Mouse (Mus musculus) CH12.LX (cell line): ENCODE results near the gene Arsb. TPM values are rescaled to one million over a fixed set of nuclear protein-coding genes. Genes with fewer than 3 reads are reported as not detected.

Experiments used
- DNase-seq: peaks from one replicate; pipeline ENCODE4 v3.0.0-alpha.2; 2013; ENCODE audit errors: extremely low read depth
- H3K27ac ChIP-seq: 2 replicates; pipeline ENCODE4 v1.5.1; 2012; ENCODE audit warnings: low read depth, mild to moderate bottlenecking, control low read depth, moderate library complexity; ENCODE audit not compliant: insufficient read depth
- H3K27me3 ChIP-seq: replicated peaks from 2 replicates; pipeline ENCODE3; 2012; ENCODE audit warnings: inconsistent platforms
- H3K36me3 ChIP-seq, 2 experiments: replicated peaks in 1 of 2; 2 replicates each; pipeline versions ENCODE3 to v1.6.1; 2012; ENCODE audit warnings: inconsistent platforms in 1 of 2, low read length in 1 of 2, mild to moderate bottlenecking in 1 of 2, mixed read lengths in 1 of 2, moderate library complexity in 1 of 2; ENCODE audit not compliant: control insufficient read depth in 1 of 2, insufficient read depth in 1 of 2
- H3K4me1 ChIP-seq, 2 experiments: 2 replicates each; pipeline ENCODE4 v1.6.1; 2012; ENCODE audit warnings: inconsistent platforms in 1 of 2, moderate library complexity in 1 of 2; ENCODE audit not compliant: insufficient read depth in 2 of 2, control insufficient read depth in 1 of 2
- H3K4me2 ChIP-seq: 2 replicates; pipeline ENCODE4 v1.6.1; 2012; ENCODE audit warnings: low read depth, mild to moderate bottlenecking, control low read depth; ENCODE audit not compliant: poor library complexity, insufficient read depth, severe bottlenecking
- H3K4me3 ChIP-seq, 3 experiments: fragments of 150-350 bp in 1 of 3; sonication (generic) in 1 of 3; replicated peaks in 1 of 3; 2 replicates each; pipeline versions ENCODE3 to v1.5.1; 2011 to 2012; ENCODE audit warnings: low read depth in 2 of 3, low read length in 2 of 3, mild to moderate bottlenecking in 2 of 3, moderate library complexity in 2 of 3, control low read depth in 1 of 3, improper control_type of control experiment in 1 of 3, inconsistent platforms in 1 of 3, mixed read lengths in 1 of 3; ENCODE audit not compliant: poor library complexity in 1 of 3
- H3K79me2 ChIP-seq: replicated peaks from 2 replicates; pipeline ENCODE4 v1.6.1; 2012; ENCODE audit warnings: mild to moderate bottlenecking, moderate library complexity; ENCODE audit not compliant: control insufficient read depth, poor library complexity, insufficient read depth, severe bottlenecking; ENCODE audit errors: extremely low read depth
- H3K9ac ChIP-seq: 2 replicates; pipeline ENCODE4 v1.6.1; 2012; ENCODE audit warnings: low read depth, mild to moderate bottlenecking, control low read depth, moderate library complexity; ENCODE audit not compliant: insufficient read depth
- H3K9me3 ChIP-seq: replicated peaks from 2 replicates; pipeline ENCODE3; 2012; ENCODE audit warnings: low read length, inconsistent platforms, mixed read lengths
- BHLHE40 ChIP-seq: IDR thresholded peaks from 2 replicates; pipeline ENCODE4 v1.6.1; 2011; ENCODE audit warnings: mild to moderate bottlenecking, low read depth, low read length, improper control_type of control experiment
- CHD1 ChIP-seq: IDR thresholded peaks from 2 replicates; pipeline ENCODE4 v1.6.1; 2012; ENCODE audit warnings: low read depth, low read length, improper control_type of control experiment, inconsistent platforms
- CHD2 ChIP-seq: IDR thresholded peaks from 2 replicates; pipeline ENCODE4 v1.6.1; 2011; ENCODE audit warnings: low read length, improper control_type of control experiment
- E2F4 ChIP-seq: IDR thresholded peaks from 2 replicates; pipeline ENCODE4 v1.6.1; 2011; ENCODE audit warnings: low read depth, low read length, improper control_type of control experiment; ENCODE audit not compliant: insufficient replicate concordance
- EP300 ChIP-seq: IDR thresholded peaks from 2 replicates; pipeline ENCODE4 v1.6.1; 2011; ENCODE audit warnings: low read length, improper control_type of control experiment
- ETS1 ChIP-seq: conservative IDR thresholded peaks from 2 replicates; pipeline ENCODE4 v1.6.1; 2012; ENCODE audit warnings: low read depth, mild to moderate bottlenecking, inconsistent platforms, low read length, improper control_type of control experiment, moderate library complexity
- HCFC1 ChIP-seq: IDR thresholded peaks from 2 replicates; pipeline ENCODE4 v1.6.1; 2012; ENCODE audit warnings: low read depth, mild to moderate bottlenecking, inconsistent platforms, low read length, improper control_type of control experiment
- IRF4 ChIP-seq: IDR thresholded peaks from 2 replicates; pipeline ENCODE4 v1.6.1; 2014; ENCODE audit warnings: low read depth, mild to moderate bottlenecking, inconsistent platforms, low read length, improper control_type of control experiment
- KAT2A ChIP-seq: IDR thresholded peaks from 2 replicates; pipeline ENCODE4 v1.6.1; 2012; ENCODE audit warnings: low read length, improper control_type of control experiment, inconsistent platforms; ENCODE audit not compliant: insufficient replicate concordance
- MAZ ChIP-seq: IDR thresholded peaks from 2 replicates; pipeline ENCODE4 v1.6.1; 2012; ENCODE audit warnings: low read depth, mild to moderate bottlenecking, inconsistent platforms, low read length, improper control_type of control experiment, moderate library complexity
- MXI1 ChIP-seq: IDR thresholded peaks from 2 replicates; pipeline ENCODE4 v1.6.1; 2011; ENCODE audit warnings: mild to moderate bottlenecking, low read depth, low read length, improper control_type of control experiment
- MYC ChIP-seq: IDR thresholded peaks from 2 replicates; pipeline ENCODE4 v1.6.1; 2011; ENCODE audit warnings: low read depth, mild to moderate bottlenecking, improper control_type of control experiment, low read length
- NELFE ChIP-seq: IDR thresholded peaks from 2 replicates; pipeline ENCODE4 v1.6.1; 2011; ENCODE audit warnings: low read depth, low read length, improper control_type of control experiment
- NRF1 ChIP-seq: IDR thresholded peaks from 2 replicates; pipeline ENCODE4 v1.6.1; 2014; ENCODE audit warnings: low read depth, mild to moderate bottlenecking, inconsistent platforms, low read length, improper control_type of control experiment, moderate library complexity
- PAX5 ChIP-seq: IDR thresholded peaks from 2 replicates; pipeline ENCODE4 v1.6.1; 2012; ENCODE audit warnings: low read length, inconsistent platforms, mixed read lengths
- POLR2AphosphoS2 ChIP-seq: IDR thresholded peaks from 2 replicates; pipeline ENCODE4 v1.6.1; 2011; ENCODE audit warnings: low read depth, low read length, improper control_type of control experiment
- TBP ChIP-seq: conservative IDR thresholded peaks from 2 replicates; pipeline ENCODE4 v1.6.1; 2011; ENCODE audit warnings: low read depth, low read length, improper control_type of control experiment
- dilution Hi-C: fragments of 300-500 bp; cut with MboI; formaldehyde crosslinking; loops from 2 replicates; pipeline ENCODE4 v1.14.3; 2020; ENCODE audit warnings: low sequenced_read_pairs; ENCODE audit not compliant: extremely low pct_unique_long_range_greater_than_20kb, extremely low pct_ligation_motif_present
- in situ Hi-C: fragments of 300-500 bp; cut with MboI; formaldehyde crosslinking; loops from 3 replicates; pipeline ENCODE4 v1.14.3; 2019; ENCODE audit warnings: low sequenced_read_pairs, low pct_ligation_motif_present, low pct_unique_long_range_greater_than_20kb, mixed read lengths
- polyA plus RNA-seq: library from polyadenylated mRNA; unstranded; fragments of >175 nt; gene quantifications from 2 replicates; pipeline ENCODE4 v1.2.1, GENCODE M21; 2012; ENCODE audit warnings: low read depth; ENCODE audit not compliant: insufficient read length
- total RNA-seq, 2 experiments: library from RNA; depleted of rRNA; stranded (reverse); fragments of 300-350 nt in 1 of 2; fragments of >200 nt in 1 of 2; gene quantifications; 2 replicates each; pipeline ENCODE4 v1.2.3; 2012 to 2014

Gene Arsb
- total and polyA plus RNA-seq, 3 experiments, result 1.0 to 9.8 (median 2.0) TPM

DNA sequence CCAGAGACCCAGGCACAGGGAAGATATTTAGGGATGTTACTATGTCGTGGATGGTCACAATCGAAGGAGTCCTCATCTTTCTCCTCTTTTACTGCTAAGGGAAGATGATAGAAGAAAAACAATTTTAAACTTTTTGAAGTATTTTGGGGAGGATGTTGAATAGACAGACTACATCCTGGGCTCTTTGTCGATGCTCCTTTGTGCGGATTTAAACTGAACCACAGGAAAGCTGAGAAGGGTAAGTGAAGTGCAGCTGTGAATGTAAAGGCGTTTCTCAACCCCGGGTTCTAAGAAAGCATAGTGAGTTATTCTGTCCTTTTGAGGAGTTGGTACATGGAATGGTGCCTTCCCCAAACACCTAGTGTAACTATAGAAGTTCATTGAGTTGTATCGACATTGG lies 14.8 kb upstream of the Arsb start:
- no peaks in the 10 kb centered on the region for H3K9me3 ChIP-seq
- dilution Hi-C loops (no loop called here), in situ Hi-C loops (no loop called here)
- H3K27ac ChIP-seq, result no peak overlapping the region
- TF ChIP-seq MYC (no peak), ETS1 (no peak), MAZ (no peak), EP300 (no peak), HCFC1 (no peak), KAT2A (no peak), PAX5 (no peak), IRF4 (no peak), E2F4 (no peak), CHD2 (no peak), MXI1 (no peak), POLR2AphosphoS2 (no peak), NELFE (no peak), TBP (no peak), BHLHE40 (no peak), CHD1 (no peak), NRF1 (no peak)
- peaks cover 0 to 15% of the 10 kb centered on the region in 2 experiments; a peak in 2 of 4 replicates for H3K4me1 ChIP-seq
- no peak overlapping the region for H3K9ac ChIP-seq
- H3K79me2 ChIP-seq, result no peaks in the 10 kb centered on the region
- no peak overlapping the region for H3K4me2 ChIP-seq
- DNase-seq, result no peak
- no peaks in the 10 kb centered on the region for H3K27me3 ChIP-seq
- no peak overlapping the region for H3K4me3 ChIP-seq
- no peaks in the 10 kb centered on the region for H3K36me3 ChIP-seq

DNA sequence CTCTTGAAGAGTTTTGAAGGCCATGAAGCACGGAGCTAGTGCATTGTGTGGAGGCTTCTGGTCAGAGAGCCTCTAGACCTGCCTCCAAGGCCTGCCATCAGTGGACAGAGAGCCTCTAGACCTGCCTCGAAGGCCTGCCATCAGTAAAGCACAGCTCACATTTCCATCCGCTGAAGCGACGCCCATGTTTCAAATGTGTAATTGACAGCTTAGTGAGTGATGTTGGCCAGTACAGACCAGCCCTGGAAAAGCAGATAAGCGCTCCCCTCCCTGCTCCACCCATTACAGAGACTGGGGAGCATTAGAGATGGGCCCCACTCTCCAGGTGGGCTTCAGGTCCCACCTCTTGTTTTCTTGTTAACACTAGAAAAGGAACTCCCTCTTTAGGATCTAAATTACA lies 13.9 kb upstream of the Arsb start:
- peaks cover 0 to 16% of the 10 kb centered on the region in 2 experiments; a peak in 2 of 4 replicates for H3K4me1 ChIP-seq
- no peaks in the 10 kb centered on the region for H3K27me3 ChIP-seq
- no peaks in the 10 kb centered on the region for H3K79me2 ChIP-seq
- H3K9me3 ChIP-seq, result no peaks in the 10 kb centered on the region
- no peak overlapping the region for H3K4me3 ChIP-seq
- no peak overlapping the region for H3K27ac ChIP-seq
- no peaks in the 10 kb centered on the region for H3K36me3 ChIP-seq
- no peak for DNase-seq
- TF ChIP-seq MXI1, result no peak
- H3K9ac ChIP-seq, result no peak overlapping the region
- H3K4me2 ChIP-seq, result no peak overlapping the region
- in situ Hi-C loops (no loop called here), dilution Hi-C loops (no loop called here)
